In the genomic region with DNA sequence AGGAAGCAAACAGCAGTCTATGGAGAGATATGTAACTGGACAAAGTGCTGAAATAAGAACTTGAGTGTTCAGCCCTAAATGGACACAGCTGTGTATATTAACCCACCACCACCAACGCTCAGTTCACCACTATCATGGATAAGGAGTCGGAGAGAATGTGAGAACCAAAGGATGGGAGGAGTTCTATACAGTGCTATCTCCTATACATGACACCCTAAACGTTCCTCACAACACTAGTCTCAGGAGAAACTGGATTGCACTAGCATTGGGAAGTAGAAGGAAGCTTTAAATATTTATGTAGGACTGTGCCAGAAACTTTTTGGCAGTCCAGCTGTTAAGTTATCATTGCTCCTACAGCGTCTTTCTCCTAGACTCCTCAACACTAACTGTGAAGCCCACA, we compare ENCODE assay signal across 21 mouse cellular contexts. TPM values are rescaled to one million over a fixed set of nuclear protein-coding genes. Genes with fewer than 3 reads are reported as not detected.
DNase-seq lines count a peak whose midpoint lies in the region; ATAC-seq lines count a peak whose summit lies in the region.
"Had no signal": no experiment of that assay in that cellular context is flagged by ENCODE, and none has a peak within 500 bp of the region (broad histone marks: within the 10 kb centered on the region; RNA-seq: fewer than 3 reads in every experiment).

No protein-coding gene starts in this region.

- no peak overlapping the region for H3K4me3 ChIP-seq in lung, embryonic 15.5 days
- H3K4me3 ChIP-seq in embryonic facial prominence, embryonic 10.5 days, result no peak overlapping the region
- no peak overlapping the region for H3K4me3 ChIP-seq in embryonic facial prominence, embryonic 13.5 days
- H3K4me3 ChIP-seq in limb, embryonic 12.5 days (replicated peaks), result no peak overlapping the region
- H3K4me3 ChIP-seq: forebrain, embryonic 13.5 days; heart, embryonic 13.5 days; hindbrain, embryonic 12.5 days had no signal

- 46% methylated on average over 4 of the region's 4 CpGs for WGBS in lung, embryonic 15.5 days
- WGBS in embryonic facial prominence, embryonic 10.5 days, result 84% methylated on average over 4 of the region's 4 CpGs
- 62% methylated on average over 4 of the region's 4 CpGs for WGBS in embryonic facial prominence, embryonic 13.5 days
- WGBS in limb, embryonic 12.5 days, result 69% methylated on average over 4 of the region's 4 CpGs

- H3K27me3 ChIP-seq in lung, embryonic 15.5 days, result no peaks in the 10 kb centered on the region
- no peaks in the 10 kb centered on the region for H3K27me3 ChIP-seq in embryonic facial prominence, embryonic 10.5 days (replicated peaks; ENCODE audit: low read depth, poor library complexity, severe bottlenecking)
- H3K27me3 ChIP-seq in embryonic facial prominence, embryonic 13.5 days, result no peaks in the 10 kb centered on the region
- H3K27me3 ChIP-seq in limb, embryonic 12.5 days, result no peaks in the 10 kb centered on the region
- H3K27me3 ChIP-seq: forebrain, embryonic 13.5 days; heart, embryonic 13.5 days; hindbrain, embryonic 12.5 days had no signal

- no peaks in the 10 kb centered on the region for H3K9me3 ChIP-seq in lung, embryonic 15.5 days
- no peaks in the 10 kb centered on the region for H3K9me3 ChIP-seq in embryonic facial prominence, embryonic 10.5 days
- H3K9me3 ChIP-seq in embryonic facial prominence, embryonic 13.5 days, result no peaks in the 10 kb centered on the region
- no peaks in the 10 kb centered on the region for H3K9me3 ChIP-seq in limb, embryonic 12.5 days
- H3K9me3 ChIP-seq: forebrain, embryonic 13.5 days; heart, embryonic 13.5 days; hindbrain, embryonic 12.5 days had no signal

- intact Hi-C loops in left cerebral cortex, postnatal 14 days (cut with DNase I), result no loop called here

- no peak overlapping the region for H3K4me2 ChIP-seq in lung, embryonic 15.5 days
- no peak overlapping the region for H3K4me2 ChIP-seq in embryonic facial prominence, embryonic 13.5 days
- H3K4me2 ChIP-seq in limb, embryonic 12.5 days, result no peak overlapping the region
- H3K4me2 ChIP-seq: forebrain, embryonic 13.5 days; heart, embryonic 13.5 days; hindbrain, embryonic 12.5 days had no signal

- no peak for DNase-seq in lung, postnatal 10 days
- DNase-seq in embryonic facial prominence, embryonic 10.5 days (ENCODE audit: low spot score), result no peak
- DNase-seq in left cerebral cortex, postnatal 14 days (ENCODE audit: low spot score in 2 of 2), result no peak
- DNase-seq in thymus, postnatal 4 days, result no peak
- DNase-seq in left cerebral cortex, adult 18-20 months (ENCODE audit: low spot score in 2 of 2), result no peak
- DNase-seq: adrenal gland, adult 2 months; adrenal gland, postnatal 25 days; cerebellum, adult 18-20 months; cerebellum, postnatal 10 days; forebrain, postnatal 0 days; gastrocnemius, postnatal 36 days; heart, adult 11 months; heart, postnatal 36 days had no signal

- no peaks in the 10 kb centered on the region for H3K4me1 ChIP-seq in lung, embryonic 15.5 days
- peaks cover 27% of the 10 kb centered on the region for H3K4me1 ChIP-seq in embryonic facial prominence, embryonic 10.5 days
- peaks cover 19% of the 10 kb centered on the region for H3K4me1 ChIP-seq in embryonic facial prominence, embryonic 13.5 days
- peaks cover 27% of the 10 kb centered on the region for H3K4me1 ChIP-seq in limb, embryonic 12.5 days (replicated peaks)
- H3K4me1 ChIP-seq: forebrain, embryonic 13.5 days; heart, embryonic 13.5 days; hindbrain, embryonic 12.5 days had no signal

- H3K27ac ChIP-seq in lung, embryonic 15.5 days, result no peak overlapping the region
- peak overlapping the region; percentile 62 for H3K27ac ChIP-seq in embryonic facial prominence, embryonic 10.5 days (replicated peaks)
- H3K27ac ChIP-seq in embryonic facial prominence, embryonic 13.5 days, result peak overlapping the region; percentile 35; the same call in 1 of the 2 replicates
- peak overlapping the region; percentile 69; the same call in 1 of the 2 replicates for H3K27ac ChIP-seq in limb, embryonic 12.5 days
- H3K27ac ChIP-seq: forebrain, embryonic 13.5 days; heart, embryonic 13.5 days; hindbrain, embryonic 12.5 days had no signal

- H3K36me3 ChIP-seq in lung, embryonic 15.5 days, result no peaks in the 10 kb centered on the region
- H3K36me3 ChIP-seq in embryonic facial prominence, embryonic 10.5 days (replicated peaks), result no peaks in the 10 kb centered on the region
- no peaks in the 10 kb centered on the region for H3K36me3 ChIP-seq in embryonic facial prominence, embryonic 13.5 days
- H3K36me3 ChIP-seq in limb, embryonic 12.5 days, result no peaks in the 10 kb centered on the region
- H3K36me3 ChIP-seq: heart, embryonic 13.5 days; hindbrain, embryonic 12.5 days had no signal

- no peak overlapping the region for H3K9ac ChIP-seq in lung, embryonic 15.5 days
- no peak overlapping the region for H3K9ac ChIP-seq in embryonic facial prominence, embryonic 13.5 days
- H3K9ac ChIP-seq in limb, embryonic 12.5 days (replicated peaks), result no peak overlapping the region
- H3K9ac ChIP-seq: forebrain, embryonic 13.5 days; forebrain, postnatal 0 days; heart, embryonic 13.5 days; hindbrain, embryonic 12.5 days had no signal

- ATAC-seq in lung, embryonic 15.5 days (ENCODE audit: borderline replicate concordance, extremely low read depth, low FRiP score, low TSS enrichment), result peak; percentile 55; the same call in 1 of the 2 replicates
- ATAC-seq in embryonic facial prominence, embryonic 13.5 days (ENCODE audit: insufficient number of reproducible peaks, insufficient read depth, low FRiP score, low TSS enrichment, low read depth), result no peak
- ATAC-seq in limb, embryonic 12.5 days (ENCODE audit: insufficient number of reproducible peaks, insufficient read depth, low FRiP score, low TSS enrichment, low read depth), result no peak
- ATAC-seq: forebrain, embryonic 13.5 days; forebrain, postnatal 0 days; hindbrain, embryonic 16.5 days had no signal

RNA-seq across cellular contexts. Expression of a gene that starts 46.6 kb away (rescaled TPM):
- 0.34 and 0.62 TPM in 2 replicates for polyA plus RNA-seq in lung, embryonic 15.5 days (2015; fragmentation: Nextera tagmentation; extraction: Ambion mirVana)
- polyA plus RNA-seq in embryonic facial prominence, embryonic 10.5 days (2016; fragmentation: Nextera tagmentation; extraction: Ambion mirVana), result 0.61 and 0.68 TPM in 2 replicates
- 0.34 TPM in 1 of 2 replicates, not detected in the other for polyA plus RNA-seq in embryonic facial prominence, embryonic 13.5 days (2015; fragmentation: Nextera tagmentation; extraction: Ambion mirVana)
- polyA plus RNA-seq in limb, embryonic 12.5 days (2016; fragmentation: Nextera tagmentation; extraction: Ambion mirVana), result 0.35 and 0.81 TPM in 2 replicates
- total RNA-seq in left cerebral cortex, postnatal 14 days (2021), result not detected
- under 1 TPM in 1 of 2 experiments, not detected in 1; 0.70 TPM for total RNA-seq in left cerebral cortex, adult 18-20 months (2021)
- total RNA-seq: adrenal gland, adult 2 months; adrenal gland, postnatal 25 days; gastrocnemius, adult 18-20 months; gastrocnemius, postnatal 36 days; heart, postnatal 36 days had no signal
- polyA plus RNA-seq: adrenal gland, adult 2 months had no signal
